Mouse (Mus musculus) kidney, adult 18-20 months (tissue): ENCODE data around the gene Med18.
"Not testable (repeated sequence)": the region's sequence is repeated elsewhere in the genome, so short reads cannot be mapped to it uniquely, and the experiment has no call there.

Source experiments
- DNase-seq: peaks from one replicate; pipeline ENCODE4 v3.0.0; 2021

Med18 gene

DNA sequence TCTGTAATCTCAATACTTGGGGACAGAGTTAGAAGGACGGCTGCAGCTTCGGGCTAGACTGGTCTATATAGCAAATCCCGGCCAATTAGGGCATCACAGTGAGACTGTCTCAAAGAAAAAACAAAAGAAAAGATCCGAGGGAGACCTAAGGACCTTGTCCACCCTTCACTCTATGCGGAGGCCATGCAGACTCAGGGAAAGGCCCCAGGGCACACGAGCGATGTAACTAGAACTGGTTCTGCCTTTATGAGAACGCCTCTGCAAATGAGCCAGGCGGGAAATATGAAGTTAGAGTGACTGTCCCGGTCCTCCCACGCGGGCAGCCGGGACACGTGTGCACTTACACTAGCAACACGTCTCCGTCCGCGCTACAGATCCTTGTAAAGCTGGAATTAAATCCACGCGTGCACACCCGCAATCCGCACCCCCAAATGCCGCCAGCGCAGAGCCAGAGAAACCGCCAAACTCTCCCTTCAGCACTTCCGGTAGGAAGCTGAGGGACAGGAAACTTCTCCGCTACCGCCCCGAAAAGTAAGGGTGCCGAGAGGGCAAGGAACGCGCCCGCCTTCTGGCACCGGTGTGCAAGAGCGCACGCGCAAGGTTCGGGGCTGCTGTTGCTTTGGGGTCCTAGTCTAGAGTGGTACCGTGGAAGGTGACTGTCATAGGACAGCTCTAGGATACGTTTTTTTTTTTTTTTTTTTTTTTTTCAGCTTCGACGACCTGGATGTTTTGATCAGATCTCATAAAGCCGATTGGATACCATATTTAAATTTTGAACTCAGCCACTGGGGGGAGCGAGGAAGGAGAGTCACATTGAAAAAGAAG, at the start of gene Med18:
Med18 (minus strand) TSS at position 492 of the 825 bp plus-strand sequence.
- peak; percentile 96 for DNase-seq

DNA sequence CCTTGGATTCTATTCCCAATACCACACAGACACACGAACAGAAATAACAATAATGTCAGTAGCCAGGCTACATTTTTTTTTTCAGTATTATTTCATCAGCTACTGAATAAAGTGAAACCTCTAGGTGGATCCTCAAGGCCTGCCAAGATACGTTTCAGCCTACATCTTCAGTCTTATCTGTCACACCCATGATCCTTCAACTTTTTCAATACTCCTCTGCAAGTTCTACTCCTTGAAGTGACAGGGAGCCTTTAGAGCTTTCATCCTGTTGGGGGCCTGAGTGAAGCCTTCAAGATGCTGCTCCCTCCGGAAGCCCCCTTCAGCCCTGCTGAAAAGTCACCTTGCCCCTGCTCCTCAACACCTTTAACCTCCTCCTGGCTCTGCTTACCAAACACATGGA, 48.4 kb upstream of the Med18 start:
- no peak for DNase-seq

DNA sequence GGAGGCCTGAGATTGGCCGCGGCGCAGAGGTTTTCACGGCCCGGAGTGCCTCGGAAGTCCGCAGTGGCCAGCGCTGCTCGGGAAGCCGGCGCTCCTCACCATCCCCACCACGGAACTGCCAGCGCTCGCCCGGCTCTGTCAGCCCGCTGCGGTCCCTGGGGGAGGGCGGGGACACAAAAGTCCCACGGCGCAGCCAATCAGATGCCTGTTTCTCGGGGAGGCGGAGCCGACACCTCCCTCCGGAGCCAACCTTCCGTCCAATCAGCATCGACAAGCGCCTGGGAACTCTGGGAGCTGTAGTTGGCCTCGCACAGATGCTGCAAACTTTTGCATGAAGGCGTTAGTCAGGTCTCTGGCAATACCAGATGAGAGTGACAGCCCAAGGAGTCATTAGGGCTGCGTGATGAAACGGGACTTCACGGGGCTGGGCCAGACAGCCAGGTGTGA, 46.7 kb upstream of the Med18 start, which contains the start of gene Sesn2:
Sesn2 (minus strand) TSS at position 150 of the 447 bp plus-strand sequence.
- peak; percentile 97 for DNase-seq

DNA sequence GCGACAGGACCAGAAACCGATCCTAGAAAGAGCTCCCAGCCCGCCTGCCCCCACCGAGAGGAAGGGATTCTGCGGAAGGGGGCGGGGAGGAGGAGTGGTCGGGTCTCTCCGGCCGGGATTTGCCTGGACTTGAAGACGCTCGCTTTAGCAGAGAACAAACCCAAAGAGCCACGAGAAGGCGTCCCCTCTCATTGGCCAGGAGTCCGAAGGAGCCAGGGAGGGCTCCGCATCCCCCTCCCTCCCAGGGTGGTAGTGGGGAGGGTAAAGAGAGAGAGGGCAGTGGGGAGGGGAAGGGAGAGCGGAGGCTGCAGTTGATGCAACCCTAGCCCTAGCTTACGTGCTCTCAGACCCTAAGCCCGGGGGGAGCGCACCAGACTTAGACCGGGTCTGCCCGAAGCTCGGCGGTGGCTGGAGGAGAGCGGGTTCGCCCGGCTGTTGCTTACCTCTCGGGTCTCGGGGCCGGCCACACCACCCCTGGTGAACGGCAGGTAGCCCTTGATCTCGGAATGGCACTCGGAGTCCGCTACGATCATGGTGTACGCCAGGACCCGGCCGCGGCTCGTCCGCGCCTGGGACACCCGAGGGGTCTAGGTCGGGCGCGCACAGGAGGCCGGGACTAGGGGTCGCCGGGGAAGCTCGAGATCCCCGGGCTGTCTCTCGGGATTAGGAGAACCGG, 46.0 kb upstream of the Med18 start:
- DNase-seq: peak; percentile 86

DNA sequence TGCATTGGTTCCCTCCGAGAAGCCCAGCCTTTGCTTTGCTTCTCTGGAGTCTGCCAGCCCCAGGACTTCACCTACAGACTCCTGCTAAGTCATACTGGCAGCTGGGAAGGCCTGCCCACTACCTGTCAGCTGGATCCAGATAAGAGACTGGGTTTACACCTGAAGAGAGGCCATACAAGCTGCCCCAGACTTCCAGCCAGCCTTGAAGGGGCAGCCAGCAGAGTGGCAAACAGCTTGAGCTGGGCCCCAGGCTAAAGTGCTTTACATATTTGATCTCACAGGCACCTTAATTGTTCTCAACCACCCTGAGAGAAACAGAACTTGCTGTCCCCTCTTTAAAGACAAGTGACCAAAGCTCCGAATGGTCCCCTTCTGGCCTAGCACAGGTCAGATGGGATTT, 43.5 kb upstream of the Med18 start:
- DNase-seq: no peak

DNA sequence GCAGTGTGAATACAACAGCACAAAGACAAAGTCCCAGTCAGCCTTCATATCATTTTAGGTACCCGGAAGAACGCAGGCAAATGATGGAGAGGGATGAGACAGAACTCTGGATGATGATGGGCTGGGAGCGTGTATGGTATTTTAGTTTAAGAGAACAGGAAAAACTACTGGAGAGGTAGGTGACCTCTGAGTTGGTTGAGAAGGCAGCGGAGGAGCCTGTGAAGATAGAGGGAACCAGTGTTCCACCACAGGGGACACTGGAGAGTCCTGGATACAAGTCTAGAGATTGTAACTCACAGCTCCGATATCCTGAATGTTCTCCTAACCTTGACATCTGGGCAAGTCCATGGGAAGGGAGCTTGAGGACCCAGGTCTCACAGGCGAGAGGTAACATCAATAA, 42.5 kb upstream of the Med18 start:
- no peak for DNase-seq

DNA sequence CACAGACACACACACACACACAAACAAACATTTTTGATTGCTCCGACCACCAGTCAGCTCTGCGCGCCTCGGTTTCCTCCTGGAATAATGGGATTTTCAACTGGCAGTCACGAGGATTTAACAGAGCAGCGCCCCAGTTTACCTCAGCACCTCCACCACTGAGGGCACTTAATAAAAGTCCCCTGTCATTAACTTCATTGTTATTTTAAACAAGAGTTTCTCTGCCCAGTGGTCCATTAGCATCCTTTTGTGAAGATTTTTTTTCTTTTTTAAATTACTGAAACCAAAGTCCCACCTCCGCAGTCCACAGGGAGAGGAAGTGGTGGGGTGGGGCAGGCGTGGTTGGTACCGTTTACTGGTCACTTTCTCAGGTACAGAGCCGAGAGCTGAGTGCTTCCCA, 42.1 kb upstream of the Med18 start:
- DNase-seq: no peak

DNA sequence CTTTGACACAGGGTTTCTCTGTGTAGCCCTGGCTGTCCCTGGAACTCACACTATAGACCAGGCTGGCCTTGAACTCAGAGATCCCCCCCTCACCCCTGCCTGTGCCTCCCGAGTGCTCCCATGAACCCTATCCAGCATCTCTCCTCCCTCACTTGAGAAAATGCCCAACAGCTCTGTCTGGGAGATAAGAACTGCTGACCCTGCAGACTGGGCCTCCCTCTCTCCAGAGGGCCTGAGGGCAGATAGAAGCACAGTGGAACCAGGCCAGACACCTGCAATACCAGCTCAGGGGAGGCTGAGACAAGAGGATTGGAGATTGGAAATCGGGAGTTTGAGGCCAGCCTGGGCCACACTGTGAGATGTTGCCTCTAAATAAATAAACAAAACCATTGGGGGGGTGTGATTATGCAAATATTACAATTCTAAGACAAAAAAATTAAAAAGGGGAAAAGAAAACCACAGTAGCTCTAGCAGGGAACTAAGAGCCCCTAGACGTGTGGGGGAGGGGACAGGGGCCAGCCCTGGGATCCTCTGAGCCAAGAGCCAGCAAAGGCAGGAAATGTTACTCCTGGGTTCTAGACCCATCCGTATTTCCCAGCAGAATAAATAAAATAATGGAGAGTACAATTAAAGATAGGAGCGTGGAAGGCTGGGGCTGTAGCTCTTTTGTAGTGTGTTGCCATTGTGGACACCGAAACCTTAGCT, 41.5 kb upstream of the Med18 start:
- DNase-seq: no peak

DNA sequence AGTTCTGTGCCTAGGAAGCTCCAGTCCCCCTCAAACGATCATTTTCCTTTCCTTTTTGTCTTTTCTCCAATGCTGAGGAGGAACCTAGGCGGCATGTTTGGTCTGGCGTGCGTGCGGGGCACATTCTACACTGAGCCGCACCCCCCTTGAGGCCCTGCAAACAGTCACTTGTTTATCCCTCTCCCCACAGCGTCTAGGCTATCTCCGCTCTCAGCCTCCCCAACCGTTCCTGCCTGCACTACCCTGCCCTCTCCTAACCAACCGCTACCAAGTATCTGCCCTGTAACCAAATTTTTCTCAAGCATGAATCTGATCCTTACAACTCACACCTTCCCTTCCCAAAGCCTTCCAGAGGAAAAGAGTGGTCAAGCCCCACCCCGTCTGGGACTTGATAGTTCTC, 39.6 kb upstream of the Med18 start:
- no peak for DNase-seq

DNA sequence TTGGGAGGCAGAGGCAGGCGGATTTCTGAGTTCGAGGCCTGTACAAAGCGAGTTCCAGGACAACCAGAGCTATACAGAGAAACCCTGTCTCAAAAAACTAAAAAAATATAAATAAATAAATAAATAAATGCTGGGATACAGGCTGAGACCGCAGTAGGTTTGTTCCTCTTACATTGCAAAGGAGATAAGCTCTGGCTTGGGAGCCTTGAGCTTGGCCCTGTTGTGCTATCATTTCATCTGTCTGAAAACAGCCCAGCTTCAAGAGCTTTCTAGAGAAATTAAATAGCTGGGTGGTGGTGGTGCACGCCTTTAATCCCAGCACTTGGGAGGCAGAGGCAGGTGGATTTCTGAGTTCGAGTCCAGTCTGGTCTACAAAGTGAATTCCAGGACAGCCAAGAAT, 37.9 kb upstream of the Med18 start:
- no peak for DNase-seq

DNA sequence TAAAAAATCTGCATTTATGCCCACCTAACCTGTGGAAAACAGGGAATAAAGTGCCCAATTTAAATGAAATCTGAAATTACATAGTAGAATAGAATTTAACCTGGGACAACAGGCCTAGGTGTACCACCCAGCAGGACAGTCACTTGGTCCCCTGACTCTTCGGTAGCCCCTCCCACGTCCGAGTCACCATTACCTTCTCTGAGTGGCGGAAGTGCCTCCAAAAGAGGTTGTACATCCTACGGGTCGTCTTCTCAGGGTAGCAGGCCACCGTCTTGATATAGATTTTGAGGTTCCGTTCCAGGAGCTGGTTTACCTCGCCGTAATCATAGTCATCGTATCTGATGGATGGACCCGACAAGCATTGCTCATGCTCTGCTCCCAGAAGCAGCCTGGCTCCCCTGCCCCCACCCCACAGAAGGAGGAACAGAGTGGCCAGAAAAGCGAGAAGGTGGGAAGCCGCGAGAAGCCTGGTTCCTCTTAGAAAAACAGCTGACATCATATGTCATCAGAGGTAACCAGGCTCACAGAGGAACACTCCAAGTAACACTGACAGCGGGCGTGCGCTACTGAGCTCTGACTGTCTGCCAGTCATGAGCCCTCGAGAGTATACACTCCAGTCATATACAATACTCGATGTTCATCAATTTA, 30.7 kb upstream of the Med18 start:
- DNase-seq: no peak

DNA sequence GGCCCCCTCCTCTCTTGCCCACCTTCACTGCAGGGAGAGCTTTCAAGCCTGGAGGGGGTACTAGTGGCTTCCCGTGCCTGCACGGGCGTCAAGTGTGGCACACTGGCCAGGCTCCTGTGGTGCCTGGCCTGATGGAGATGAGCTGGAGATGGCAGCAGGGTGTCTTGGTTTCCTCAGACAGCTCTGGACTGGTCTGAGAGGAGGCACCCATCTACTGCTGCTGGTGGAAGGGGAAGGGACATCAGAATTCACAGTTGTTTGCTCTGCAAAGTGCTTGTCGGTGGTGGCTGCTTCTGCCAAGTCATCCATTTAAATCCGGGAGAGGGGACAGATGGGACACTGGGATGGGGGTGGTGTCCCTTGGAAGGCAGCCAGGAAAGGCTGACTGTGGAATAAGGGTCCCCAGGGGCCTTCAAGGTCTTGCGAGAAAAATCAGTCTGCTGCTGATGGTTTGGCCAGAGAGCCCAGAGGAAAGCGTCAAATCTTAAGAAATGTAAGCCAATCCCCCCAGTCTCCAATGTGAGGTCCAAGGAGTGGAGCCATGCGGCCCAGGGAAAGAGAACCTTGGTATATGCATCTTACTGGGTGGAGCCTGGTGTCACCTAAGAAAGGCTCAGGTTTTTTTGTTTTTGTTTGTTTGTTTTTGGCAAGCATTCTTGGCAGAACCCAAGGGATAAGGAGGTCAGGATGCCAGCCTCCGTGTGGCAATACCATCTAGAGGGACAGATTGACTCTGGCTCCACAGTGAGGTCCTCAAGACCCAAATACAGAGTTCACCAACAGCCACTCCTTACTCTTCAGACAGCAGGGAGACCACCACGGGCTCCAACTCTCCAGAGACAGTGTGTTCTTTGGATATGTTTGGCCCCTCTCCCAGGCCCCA, 28.7 kb upstream of the Med18 start:
- DNase-seq: peak; percentile 43

DNA sequence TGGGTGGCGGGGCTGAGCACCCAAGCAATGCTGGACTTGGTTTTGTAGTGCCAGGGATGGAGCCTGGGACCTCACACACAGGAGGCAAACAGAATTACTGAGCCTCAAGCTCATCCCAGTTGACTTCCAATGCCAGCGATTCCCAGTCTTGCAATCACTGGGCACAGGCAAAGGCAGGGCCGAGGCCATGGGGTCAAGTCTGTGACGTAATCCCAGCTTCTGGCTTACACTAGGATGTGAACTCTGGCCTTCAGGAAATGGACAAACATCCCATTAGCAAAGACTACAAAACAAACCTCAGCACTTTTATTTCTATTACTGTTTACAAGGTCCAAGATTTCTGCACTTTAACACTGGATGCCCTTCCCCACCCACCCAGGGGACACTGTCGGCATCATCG, 28.0 kb upstream of the Med18 start:
- peak; percentile 83 for DNase-seq

DNA sequence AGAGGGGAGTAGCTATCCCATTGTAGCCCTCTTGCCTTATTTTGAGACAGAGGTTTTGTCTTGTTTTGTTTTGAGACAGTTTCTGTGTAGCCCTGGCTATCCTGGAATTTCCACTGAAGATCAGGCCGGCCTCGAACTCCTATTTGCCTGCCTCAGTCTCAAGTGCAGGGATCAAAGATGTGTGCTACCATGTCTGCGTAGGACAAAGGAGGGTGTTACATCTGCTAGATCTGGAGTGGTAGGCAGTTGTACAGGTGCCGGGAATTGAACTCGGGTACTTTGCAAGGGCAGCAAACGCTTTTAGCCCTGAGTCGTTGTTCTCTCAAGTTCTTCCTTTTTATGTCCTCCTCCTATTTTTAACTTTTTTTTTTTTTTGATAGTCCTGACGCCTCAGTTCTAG, 27.3 kb upstream of the Med18 start:
- no peak for DNase-seq

DNA sequence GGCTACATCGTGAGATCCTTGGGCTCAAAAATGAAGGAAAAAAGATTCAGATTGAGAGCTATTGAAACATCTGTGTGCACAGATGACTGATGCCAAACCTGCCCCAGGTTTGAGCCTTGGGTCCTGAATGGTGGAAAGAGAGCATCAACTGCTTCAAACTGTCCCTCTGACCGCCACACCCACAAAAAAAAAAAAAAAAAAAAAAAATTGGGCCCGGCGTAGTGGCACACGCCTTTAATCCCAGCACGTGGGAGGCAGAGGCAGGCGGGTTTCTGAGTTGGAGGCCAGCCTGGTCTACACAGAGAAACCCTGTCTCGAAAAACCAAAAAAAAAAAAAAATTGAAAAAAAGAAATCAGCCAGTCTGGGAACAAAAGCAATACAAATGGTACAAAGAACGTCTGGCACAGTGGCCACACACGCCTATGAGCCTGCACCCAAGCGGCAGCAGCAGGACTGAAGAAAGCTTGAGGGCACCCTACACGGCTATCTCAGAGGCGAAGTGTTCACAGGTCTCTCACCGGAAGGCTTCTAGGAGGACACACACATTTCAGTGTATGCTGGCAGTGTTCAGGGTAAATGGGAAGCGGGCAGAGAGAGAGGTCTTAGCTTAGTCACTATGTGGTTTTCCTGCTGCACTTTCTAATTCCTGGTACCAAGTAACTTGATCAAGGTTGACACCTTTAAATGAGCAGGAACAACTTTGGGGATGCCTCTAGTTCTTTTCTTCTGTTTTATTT, 26.7 kb upstream of the Med18 start:
- DNase-seq: no peak

DNA sequence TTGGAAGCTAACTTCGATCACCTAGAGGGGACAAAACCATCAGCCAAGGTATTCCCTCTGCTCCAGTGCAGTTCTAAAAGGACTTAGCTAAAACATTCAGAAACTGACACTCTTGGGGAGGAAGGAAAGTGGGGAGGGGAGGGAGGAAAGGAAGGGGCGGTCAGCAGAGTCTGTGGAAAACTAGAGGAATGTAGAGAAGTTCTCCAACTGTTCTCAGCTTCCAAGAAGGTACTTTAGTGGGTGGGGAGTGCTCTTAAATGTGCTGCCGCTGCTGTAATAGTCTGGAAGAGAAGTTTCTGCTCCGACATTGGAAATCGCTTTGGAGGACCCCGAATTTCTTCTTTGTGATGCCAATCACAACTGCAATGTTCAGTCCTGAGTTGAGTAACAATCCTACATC, 25.3 kb upstream of the Med18 start:
- no peak for DNase-seq

DNA sequence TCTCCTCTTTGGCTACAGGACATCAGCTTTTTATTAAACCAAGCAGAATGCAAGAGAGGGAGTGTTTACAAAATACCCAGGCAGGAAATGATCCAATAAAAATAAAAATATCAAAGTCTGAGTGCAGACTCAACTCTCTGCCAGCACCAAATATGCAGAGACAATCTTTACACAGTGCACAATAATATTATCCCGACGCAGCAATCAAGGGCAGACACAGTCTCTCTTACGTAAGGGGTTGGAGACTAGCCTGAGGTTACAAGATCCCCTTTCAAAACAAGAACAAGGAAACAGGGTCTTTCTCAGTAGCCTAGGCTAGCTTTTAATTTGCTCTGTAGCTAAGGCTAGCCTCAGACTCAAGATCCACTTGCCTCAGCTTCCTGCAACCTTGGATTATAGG, 24.8 kb upstream of the Med18 start:
- DNase-seq: no peak

DNA sequence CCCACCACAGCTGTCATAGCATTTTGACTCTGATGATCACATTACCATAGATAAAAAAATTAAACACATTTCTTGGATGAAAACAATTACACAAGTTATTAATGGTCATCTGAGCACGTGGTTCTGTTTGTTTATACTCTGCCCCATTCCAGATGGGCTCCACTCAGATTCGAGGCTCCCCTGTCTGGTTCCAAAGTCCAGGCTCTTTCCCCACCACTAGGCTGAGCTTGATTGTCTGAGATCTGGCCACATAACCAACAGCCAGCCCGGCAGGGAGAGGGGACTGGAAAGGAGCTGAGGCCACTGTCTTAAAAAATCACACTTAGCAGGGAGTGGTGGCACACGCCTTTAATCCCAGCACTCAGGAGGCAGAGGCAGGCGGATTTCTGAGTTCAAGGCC, 21.1 kb upstream of the Med18 start:
- DNase-seq: no peak

DNA sequence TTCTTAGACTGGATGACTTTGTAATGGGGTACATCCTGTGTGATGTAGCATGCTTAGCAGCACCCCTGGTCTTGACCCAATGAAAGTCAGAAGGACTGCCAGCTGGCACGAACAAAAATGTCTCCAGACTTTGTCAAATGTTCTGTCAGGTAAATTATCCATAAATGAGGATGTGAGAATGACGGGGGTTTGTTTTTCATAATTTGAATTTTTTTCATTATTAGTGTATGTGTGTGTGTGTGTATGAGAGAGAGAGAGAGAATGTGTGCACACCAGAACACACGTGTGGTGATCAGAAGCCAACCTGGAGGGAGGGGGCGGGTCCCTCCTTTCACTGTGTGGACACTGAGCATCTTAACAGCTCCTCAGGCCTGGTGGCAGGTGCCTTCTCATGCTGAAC, 20.5 kb upstream of the Med18 start:
- DNase-seq: no peak

DNA sequence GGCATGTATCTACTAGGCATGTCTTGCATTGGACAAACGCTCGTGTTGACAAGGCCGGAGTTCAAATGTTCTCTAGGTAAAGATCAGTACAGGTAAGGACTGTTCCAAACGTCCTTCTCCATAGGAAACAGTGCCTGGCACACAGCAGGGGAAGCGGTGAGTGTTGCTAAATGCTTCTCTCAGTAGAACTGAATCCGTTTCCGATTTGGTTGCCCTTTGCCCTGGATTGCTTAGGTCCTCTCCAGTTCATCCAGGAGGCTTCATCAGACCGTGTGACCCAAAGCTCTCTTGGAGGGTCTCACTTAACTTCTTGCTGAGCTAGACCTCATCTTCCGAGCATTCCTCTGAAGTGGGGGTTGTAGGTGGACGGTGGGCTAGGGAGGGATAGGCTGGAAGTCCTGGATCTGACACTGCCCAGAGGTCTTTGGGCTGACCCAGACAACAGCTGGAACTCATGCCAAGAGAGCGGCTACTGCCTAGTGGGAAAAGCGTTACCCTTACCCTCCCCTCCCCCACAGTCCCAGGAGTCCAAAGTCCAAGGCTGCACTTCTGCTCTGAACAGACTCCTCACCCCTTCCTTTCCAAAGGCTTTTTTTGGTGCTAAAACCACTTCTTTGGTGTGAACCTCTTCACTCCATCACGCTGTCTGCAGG, 19.4 kb upstream of the Med18 start:
- DNase-seq: peak; percentile 87

DNA sequence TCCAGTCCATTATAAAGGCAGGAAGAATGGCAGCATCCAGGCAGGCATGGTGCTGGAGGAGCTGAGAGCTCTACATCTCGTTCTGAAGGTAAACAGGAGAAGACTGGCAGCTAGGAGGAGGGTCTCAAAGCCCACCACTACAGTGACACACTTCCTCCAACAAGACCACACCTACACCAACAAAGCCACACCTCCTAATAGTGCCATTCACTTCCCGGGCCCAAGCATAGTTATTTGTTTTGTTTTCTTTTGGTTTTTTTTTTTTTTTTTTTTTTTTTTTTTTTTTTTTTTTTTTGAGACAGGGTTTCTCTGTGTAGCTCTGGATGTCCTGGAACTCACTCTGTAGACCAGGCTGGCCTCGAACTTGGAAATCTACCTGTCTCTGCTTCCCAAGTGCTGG, 18.4 kb upstream of the Med18 start:
- not testable (repeated sequence) for DNase-seq
